Mouse (Mus musculus): ENCODE measurements around the gene Rai1.

Gene Rai1

GRCm38 (mm10) chr11:60127863-60128512 lies 23.2 kb downstream of the Rai1 start:
- DNase-seq: no peak

- DNase-seq: no peak
Measured at GRCm38 (mm10) chr11:60130516-60130915, 25.7 kb downstream of the Rai1 start.

GRCm38 (mm10) chr11:60132061-60132460 lies 27.2 kb downstream of the Rai1 start:
- no peak for DNase-seq

DNA sequence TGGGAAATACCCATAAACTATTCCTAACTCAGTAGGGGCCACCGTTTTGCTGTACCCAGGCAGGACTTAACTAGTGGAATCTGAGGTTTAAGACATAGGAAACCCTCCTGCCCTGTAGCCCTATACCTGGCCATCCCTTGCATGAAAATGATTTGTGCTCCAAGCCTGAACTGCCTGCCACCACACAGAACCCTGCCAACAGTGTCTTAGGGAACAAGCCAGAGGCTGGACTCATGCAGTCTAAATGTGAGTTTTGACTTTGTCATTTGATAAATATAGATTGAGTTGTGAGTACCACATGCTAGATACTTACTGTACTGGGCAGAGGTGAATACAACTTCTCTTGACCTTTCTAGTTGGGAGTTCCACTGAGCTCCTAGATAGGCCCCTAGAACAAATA lies 31.7 kb downstream of the Rai1 start:
- DNase-seq: no peak

GRCm38 (mm10) chr11:60137170-60137569 lies 32.4 kb downstream of the Rai1 start:
- no peak for DNase-seq

DNA sequence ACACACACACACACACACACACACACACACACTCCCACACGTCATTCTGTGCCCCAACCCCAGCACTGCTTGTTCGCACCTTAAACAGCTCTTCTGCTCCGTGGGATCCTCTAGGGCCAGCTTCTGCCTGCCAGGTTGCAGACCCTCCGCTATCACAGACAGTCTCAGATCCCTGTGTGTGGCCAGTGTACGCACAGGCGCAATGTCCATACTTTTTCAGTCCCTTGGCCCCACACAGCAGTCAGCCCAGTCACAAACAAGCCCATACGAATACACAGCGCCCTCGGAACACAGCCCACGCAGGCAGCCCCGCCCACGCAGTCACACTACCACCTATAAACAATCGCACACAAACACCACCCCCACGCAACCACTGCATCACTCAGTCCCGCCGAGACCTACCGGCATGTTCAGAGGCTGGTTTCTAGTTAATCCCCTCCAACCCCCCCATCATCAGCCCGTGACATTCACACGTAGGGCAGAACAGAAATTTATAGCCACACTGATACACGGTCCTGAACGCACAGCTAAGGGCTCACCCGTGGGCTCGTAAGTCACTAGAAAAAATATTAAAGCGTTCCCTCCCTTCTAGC lies 34.4 kb downstream of the Rai1 start:
- peak; percentile 55 for DNase-seq

DNA sequence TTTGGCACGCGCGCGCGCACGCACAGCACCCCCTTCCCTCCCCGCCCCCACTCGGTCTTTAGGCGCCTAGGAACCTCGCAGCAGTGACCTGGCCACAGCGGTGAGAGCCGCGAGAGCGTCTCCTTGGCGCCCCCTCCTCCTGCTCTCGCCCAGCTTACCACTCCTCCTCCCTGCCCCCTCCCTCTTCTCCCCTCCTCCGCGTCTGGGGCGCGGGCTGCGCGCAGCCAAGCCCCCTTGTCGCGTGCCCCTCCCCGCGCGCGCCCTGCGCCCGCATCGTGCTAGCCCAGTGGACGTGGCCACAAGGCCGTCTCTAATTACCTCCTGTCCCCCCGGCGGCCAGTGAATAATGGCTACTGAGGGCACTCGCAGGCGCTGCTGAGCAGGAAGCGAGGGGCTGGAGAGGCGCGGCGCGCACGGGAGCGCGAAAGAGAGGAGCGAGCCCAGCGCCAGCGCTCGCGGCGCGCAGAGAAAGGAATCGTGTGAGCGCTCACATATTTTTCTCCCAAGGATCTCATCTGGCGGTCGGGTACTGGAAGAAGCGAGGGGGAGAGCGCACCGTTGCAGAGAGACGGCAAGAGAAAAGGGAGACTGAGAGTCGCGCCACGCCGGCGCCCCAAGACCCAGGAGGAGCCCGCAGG lies 35.0 kb downstream of the Rai1 start:
- peak; percentile 73 for DNase-seq

DNA sequence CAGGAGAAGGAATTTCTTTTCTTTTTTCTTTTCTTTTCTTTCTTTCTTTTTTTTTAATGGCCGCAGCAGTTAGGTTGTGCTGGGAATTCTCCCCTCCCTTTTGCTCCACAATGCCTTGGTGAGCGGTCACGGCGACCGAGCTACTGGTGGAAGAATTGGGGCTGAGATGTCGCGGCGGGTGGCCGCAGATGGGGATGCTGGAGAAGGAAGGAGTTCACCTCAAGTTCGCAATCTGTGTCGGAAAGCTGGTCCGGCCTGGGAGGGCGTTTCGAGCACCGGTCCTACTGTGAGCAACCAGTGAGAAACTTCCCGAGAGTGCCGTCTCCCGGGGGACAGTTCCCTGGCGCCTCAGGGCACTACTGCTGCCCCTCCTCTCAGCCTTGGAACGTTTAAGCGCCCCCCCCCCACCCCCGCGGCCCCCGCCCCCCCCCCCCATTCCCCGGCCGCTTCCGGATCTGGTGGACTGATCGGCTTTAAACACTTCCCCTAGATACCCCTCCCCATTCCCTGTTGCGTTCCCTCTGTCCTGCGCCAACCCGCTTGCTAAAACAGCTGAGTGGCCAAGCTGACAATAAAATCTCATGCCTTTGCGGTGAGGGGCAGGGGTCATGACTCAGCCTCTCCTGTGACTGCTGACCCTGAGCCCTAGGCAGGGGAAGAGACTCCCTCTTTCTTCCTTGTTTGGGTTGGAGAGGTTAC lies 35.9 kb downstream of the Rai1 start:
- DNase-seq: no peak

- no peak for DNase-seq
Measured at GRCm38 (mm10) chr11:60141285-60141608, 36.4 kb downstream of the Rai1 start.

GRCm38 (mm10) chr11:60143086-60143485 lies 38.3 kb downstream of the Rai1 start:
- DNase-seq: no peak

GRCm38 (mm10) chr11:60146170-60146569 lies 41.4 kb downstream of the Rai1 start:
- no peak for DNase-seq

DNA sequence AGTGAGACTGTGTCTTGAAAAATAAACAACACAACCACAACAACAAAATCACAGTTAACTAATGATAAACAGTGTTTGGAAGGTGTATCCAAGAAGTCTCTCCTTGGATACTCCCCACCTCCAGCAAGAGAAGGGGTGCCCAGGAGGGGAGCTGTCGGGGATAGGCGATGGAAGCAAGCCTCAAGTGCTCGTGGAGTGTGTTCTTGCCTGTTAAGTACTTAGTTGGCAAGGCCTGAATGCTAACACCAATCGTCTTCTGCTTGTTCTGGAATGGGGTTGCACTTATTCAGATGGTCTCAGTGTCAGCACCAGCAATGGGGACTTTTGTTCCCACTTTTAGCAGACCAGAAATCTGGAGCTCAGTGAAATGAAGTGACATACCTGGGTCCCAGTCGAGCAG lies 43.8 kb downstream of the Rai1 start:
- no peak for DNase-seq

GRCm38 (mm10) chr11:60149086-60149485 lies 44.3 kb downstream of the Rai1 start:
- no peak for DNase-seq

GRCm38 (mm10) chr11:60150677-60151076 lies 45.9 kb downstream of the Rai1 start:
- DNase-seq: no peak

DNA sequence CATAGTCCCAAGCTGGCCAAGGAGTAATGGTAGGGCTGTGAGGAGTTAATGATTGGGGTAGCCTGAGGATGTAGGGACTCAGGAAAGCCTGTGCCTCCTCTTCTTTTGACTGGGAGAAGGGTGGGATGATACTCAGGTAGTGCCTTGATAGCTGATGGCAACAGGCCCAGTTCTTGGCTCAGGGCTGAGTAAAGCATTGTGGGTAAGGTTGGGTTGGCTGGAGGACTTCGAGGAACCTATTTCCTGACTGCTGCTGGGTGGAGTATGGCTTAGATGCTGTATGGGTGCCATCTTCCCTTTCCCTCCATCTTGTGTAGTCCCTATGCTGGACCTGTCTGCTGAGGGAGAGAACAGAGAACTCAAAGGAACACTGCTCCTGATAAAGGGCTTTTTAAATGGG lies 47.5 kb downstream of the Rai1 start:
- DNase-seq: no peak

DNA sequence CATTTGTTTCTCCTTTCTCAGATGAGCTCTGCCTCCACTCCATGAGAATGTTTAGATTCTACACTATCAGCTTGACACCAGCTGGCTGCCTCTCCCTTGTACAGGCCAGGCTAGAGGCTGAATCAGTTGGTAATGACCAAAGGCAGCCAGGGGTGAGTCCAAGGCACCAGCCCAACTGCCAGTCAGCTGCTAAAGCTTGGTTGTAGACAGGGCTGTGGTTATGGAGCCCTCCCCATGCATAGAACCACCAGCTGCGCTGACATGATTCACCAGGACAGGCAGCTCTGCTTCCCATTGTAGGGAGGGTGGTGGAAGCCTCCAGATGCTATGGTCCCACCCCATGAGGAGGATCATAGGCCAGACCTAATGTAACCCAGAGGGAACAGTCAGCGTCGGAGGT lies 49.1 kb downstream of the Rai1 start:
- DNase-seq: no peak

- no peak for DNase-seq
Measured at GRCm38 (mm10) chr11:60155690-60156089, 50.9 kb downstream of the Rai1 start.

DNA sequence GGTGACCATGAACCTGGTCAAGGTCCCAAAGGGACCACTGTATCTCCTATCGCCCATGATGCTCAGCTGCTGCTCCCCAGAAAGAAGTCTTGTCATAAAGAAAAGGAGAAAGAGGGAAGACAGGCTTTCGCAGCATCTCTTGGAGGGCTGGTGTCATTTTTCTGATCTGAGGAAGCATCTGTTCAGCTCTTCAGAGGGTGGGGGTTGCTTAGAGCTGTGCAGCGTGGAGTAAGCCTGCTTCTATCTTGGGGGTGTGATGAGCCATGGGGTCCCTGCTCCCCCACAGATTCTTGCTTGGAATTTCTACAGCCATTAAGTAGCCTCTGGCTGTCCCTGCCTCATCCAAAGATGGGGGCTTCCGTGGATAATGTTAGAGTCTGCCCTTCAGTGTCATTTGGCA lies 53.5 kb downstream of the Rai1 start:
- no peak for DNase-seq

DNA sequence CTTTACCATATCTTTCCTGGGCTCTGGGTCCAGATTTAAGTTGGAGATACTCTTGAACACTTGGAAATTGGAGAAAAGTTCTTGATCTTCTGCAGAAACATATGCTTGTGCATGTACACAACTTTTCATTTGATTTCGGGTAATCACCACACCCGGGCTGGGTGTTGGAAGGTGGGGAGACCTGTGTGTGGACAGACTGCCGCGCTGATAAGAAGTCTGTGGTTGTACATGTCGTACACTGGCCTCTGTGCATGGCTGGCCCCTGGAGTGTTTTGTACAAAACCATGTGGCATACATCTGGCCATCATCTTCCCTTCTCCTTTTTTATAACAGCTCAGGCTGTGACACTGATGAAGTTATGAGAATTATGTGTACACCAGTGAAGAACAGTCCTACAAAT lies 55.1 kb downstream of the Rai1 start:
- DNase-seq: no peak

GRCm38 (mm10) chr11:60160454-60161114 lies 55.8 kb downstream of the Rai1 start:
- no peak for DNase-seq

DNA sequence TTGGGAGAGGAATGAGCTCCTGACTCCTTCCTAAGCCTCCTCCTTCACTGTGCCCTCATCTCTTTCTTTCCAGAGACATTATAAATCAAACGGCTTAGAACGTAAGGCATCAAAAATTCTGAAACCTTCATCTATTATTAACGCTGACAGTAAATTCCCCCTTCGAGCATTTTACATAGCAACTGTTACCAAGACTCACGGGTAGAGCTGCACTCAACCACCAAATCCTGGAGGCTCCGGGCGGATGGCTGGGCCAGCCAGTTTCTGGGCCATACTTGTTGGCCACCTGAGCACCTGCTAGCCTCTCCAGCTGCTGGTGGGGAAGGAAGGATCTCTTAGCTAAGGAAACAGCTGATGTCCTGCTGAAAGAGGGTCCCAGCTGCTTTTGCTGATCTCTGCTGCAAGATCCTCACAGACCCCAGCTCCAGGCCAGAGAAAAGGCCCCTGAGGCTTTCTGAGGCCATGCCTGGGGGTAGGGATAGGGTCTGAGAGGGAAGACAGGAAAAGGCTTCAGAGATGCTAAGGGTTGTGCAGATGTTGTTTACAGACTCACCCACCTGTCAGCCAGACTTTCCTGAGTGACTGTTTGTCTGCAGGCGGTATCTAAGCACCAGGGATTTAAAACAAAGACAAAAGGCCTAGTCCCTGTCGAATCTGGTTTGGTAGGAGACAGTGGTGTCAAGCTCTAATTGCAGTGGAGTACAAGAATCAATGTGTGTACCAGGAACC lies 56.5 kb downstream of the Rai1 start:
- DNase-seq: no peak

DNA sequence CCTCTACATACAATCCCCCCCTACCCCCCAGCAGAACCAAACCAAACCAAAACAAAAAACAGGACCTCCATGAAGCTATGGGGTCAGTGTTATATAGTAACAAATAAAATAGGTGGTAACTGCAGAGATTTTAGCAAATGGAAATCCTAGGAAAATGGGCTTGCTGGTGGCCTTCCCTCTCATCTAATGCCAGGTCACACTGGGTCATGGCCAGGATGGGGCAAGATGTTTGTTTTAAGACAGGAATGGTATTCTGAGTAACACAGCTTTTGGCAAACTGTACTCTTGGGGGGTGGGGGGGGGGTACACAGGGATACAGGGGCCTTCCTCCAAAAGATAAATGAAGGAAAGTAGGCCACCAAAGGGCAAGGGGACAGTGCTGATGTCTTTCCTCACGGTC lies 57.7 kb downstream of the Rai1 start:
- DNase-seq: no peak

DNA sequence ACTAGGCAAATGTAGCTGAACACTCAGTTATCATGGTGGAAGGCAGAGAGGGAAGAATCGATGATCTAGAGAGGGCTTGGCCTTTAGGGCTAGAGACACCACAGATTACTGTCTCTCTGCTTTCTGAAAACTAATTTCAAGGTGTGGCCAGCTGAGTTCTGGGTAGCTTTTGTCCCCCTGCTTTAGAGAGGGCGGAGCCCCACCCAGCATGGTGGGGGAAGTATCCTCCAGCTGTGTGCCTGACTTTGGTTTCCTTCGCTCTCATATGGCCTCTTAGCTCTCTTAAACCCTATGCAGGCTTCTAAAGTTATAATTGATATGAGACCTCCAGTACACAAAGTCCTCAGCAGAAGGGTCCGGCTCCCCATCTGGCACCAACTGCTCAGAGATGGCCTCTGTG lies 58.5 kb downstream of the Rai1 start:
- DNase-seq: no peak

All from right cerebral cortex, postnatal 25 days (tissue).